Mouse (Mus musculus): ENCODE measurements at regions not wholly inside any gene's neighbourhood (a gene's known extent, or its start where the extent isn't known, plus 50 kb on each side); places are given as distances from the start of the nearest gene placed in this dataset.

DNA sequence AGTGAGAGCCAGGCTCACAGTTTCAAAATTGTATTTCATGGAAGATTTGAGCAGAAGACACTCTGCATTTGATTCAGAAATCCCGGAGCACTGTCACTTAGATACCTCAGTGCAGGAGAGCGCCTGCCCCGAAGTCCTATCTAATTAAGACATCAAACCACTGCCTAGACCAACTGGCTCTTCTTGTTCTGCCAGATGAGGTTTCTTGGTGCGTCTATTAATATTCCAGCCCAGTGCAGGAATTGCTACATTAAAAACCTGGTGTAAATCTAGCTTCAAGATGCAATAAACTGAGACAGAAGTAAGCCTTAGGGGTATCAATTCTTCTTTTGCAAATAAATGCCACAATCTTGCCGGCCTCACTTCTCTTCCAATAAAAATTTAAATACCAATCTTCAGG, 86.3 kb downstream of the Sox4 start:
- Histone ChIP-seq H3K27ac (peak overlapping the region; percentile 76), H3K4me3 (replicated peaks) (no peak overlapping the region), H3K36me3 (peaks cover 77% of the 10 kb centered on the region), H3K9ac (replicated peaks) (no peak overlapping the region), H3K4me1 (replicated peaks) (peaks cover 17% of the 10 kb centered on the region), H3K9me3 (0 out of 2 replicates have a peak, but pooled peaks cover 6% of the 10 kb centered on the region), H3K4me2 (no peak overlapping the region), H3K27me3 (no peaks in the 10 kb centered on the region)
- no peak for ATAC-seq (ENCODE audit: insufficient number of reproducible peaks, insufficient read depth, low FRiP score, low TSS enrichment, low read depth)
- 59% methylated on average over 5 of the region's 5 CpGs for WGBS

DNA sequence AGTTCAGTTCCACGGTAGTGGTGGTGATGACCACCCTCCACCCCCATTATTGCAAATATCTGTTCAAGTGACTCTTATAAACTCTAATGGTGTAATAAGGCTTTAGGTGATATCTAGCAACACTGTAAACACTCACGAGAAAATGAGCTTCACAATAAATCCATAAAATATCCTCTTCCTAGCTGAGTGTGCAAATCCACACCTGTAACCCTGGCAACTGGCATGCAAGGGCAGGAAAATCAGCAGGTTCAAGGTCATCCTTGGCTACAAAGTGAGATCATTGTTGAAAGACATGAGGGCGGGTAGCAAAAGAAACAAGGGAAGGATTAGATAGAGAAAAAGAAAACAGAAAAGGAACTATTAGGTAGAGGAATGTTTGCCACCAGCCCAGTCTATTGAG, 86.8 kb downstream of the Sox4 start:
- H3K4me2 ChIP-seq = no peak overlapping the region
- H3K4me3 ChIP-seq (replicated peaks) = no peak overlapping the region
- peaks cover 17% of the 10 kb centered on the region for H3K4me1 ChIP-seq (replicated peaks)
- no peak overlapping the region for H3K27ac ChIP-seq
- no peak overlapping the region for H3K9ac ChIP-seq (replicated peaks)
- H3K27me3 ChIP-seq = no peaks in the 10 kb centered on the region
- peaks cover 72% of the 10 kb centered on the region for H3K36me3 ChIP-seq
- ATAC-seq (ENCODE audit: insufficient number of reproducible peaks, insufficient read depth, low FRiP score, low TSS enrichment, low read depth) = no peak
- 0 out of 2 replicates have a peak, but pooled peaks cover 6% of the 10 kb centered on the region for H3K9me3 ChIP-seq
- WGBS = 80% methylated on average over 3 of the region's 3 CpGs

DNA sequence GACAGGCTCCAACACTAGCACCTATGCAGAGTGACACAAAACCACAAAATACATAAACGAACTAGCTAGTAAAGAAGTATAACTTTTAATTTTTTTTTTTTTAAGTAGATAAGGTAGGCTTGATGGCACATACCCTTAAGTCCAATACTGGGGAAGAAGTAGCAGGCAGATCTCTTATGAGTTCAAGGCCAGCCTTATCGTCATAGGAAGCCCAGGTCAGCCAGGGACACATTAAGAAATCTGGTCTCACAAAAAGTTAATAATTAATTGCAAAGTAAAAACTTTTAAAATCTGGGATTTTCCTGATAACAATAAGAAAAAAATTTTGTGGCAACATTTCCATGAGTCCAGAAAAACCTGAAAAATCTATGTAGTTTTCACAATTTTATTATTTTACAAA, 92.9 kb downstream of the Sox4 start:
- H3K27me3 ChIP-seq = no peaks in the 10 kb centered on the region
- no peak overlapping the region for H3K27ac ChIP-seq
- peaks cover 27% of the 10 kb centered on the region; the same call in 1 of the 2 replicates for H3K36me3 ChIP-seq
- H3K9me3 ChIP-seq = 0 out of 2 replicates have a peak, but pooled peaks cover 6% of the 10 kb centered on the region
- H3K4me2 ChIP-seq = no peak overlapping the region
- peaks cover 14% of the 10 kb centered on the region for H3K4me1 ChIP-seq (replicated peaks)
- H3K4me3 ChIP-seq (replicated peaks) = no peak overlapping the region
- no peak for ATAC-seq (ENCODE audit: insufficient number of reproducible peaks, insufficient read depth, low FRiP score, low TSS enrichment, low read depth)
- WGBS = 90% methylated on average over 2 of the region's 2 CpGs
- H3K9ac ChIP-seq (replicated peaks) = no peak overlapping the region

DNA sequence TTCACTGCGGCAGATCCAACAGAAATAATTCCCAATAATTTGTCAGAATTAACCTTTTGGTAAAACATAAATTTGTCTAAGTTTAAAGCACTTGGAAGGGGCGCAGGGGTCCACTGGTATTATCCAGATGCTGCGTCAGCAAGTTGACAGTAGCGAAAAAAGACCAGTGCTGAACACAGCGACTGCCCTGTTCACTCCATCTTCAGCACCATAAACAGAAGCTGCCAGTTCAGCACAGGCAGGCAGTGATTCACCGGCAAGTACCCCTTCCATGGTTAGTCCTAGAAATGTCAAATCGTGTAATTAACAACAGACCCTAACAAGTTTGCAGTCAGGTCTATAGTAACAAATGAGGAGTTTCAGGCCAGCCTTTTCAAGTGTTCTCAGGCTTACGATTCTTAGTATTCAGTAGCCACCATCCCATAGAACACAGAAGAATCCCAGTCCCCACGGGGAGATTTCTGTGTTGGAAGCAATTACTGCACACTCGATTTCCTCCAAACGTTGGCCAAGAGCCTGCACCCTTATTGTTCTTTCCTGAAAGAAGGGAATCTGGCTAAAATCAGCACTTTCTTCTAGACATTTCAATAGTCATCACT, 93.6 kb downstream of the Sox4 start:
- no peak overlapping the region for H3K4me3 ChIP-seq (replicated peaks)
- peaks cover 14% of the 10 kb centered on the region for H3K4me1 ChIP-seq (replicated peaks)
- 0 out of 2 replicates have a peak, but pooled peaks cover 6% of the 10 kb centered on the region for H3K9me3 ChIP-seq
- H3K27me3 ChIP-seq = no peaks in the 10 kb centered on the region
- H3K4me2 ChIP-seq = no peak overlapping the region
- 37% methylated on average over 11 of the region's 11 CpGs for WGBS
- peaks cover 22% of the 10 kb centered on the region; the same call in 1 of the 2 replicates for H3K36me3 ChIP-seq
- ATAC-seq (ENCODE audit: insufficient number of reproducible peaks, insufficient read depth, low FRiP score, low TSS enrichment, low read depth) = no peak
- no peak overlapping the region for H3K9ac ChIP-seq (replicated peaks)
- no peak overlapping the region; the same call in 1 of the 2 replicates for H3K27ac ChIP-seq

DNA sequence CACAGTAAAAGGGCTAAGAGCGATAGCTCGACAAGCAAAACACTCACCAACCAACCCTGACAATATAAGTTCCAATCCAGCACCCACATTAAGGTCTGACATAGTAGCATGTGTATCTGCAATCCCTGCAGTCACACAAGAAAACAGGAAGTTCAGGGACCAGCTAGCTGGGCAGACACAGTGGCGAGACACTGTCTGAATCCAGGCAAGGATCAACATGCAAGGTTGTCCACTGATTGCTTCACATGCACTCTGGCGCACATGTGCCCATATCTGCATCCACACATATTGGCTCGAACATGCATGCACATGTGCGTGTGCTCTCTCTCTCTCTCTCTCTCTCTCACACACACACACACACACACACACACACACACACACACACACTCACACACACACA, 95.5 kb downstream of the Sox4 start:
- Histone ChIP-seq H3K4me3 (replicated peaks) (no peak overlapping the region), H3K27me3 (no peaks in the 10 kb centered on the region), H3K4me1 (replicated peaks) (peaks cover 14% of the 10 kb centered on the region), H3K36me3 (peaks cover 9% of the 10 kb centered on the region; the same call in 1 of the 2 replicates), H3K27ac (no peak overlapping the region), H3K9ac (replicated peaks) (no peak overlapping the region), H3K4me2 (no peak overlapping the region), H3K9me3 (0 out of 2 replicates have a peak, but pooled peaks cover 6% of the 10 kb centered on the region)
- no peak for ATAC-seq (ENCODE audit: insufficient number of reproducible peaks, insufficient read depth, low FRiP score, low TSS enrichment, low read depth)
- WGBS = 92% methylated on average over 6 of the region's 6 CpGs

DNA sequence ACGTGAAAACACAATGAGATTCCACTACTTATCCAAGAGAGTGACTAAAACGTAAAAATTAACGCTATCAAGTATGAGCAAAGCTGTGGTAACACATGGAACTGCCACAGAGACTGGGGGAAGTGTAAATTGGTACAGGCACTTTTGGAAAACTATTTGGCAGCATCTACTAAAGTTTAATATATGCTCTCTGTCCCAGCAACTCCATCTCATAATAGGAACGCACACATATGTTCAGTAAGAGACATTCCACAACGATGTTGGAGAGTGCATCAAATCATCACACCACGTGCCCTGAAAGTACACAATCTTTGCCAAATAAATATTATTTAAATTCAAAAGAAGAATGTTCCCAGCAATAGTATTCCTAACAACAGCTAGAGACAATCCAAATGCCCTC, 96.3 kb downstream of the Sox4 start:
- H3K9me3 ChIP-seq = 0 out of 2 replicates have a peak, but pooled peaks cover 4% of the 10 kb centered on the region
- peaks cover 12% of the 10 kb centered on the region; the same call in 1 of the 2 replicates for H3K36me3 ChIP-seq
- H3K27ac ChIP-seq = no peak overlapping the region
- H3K27me3 ChIP-seq = no peaks in the 10 kb centered on the region
- 91% methylated on average over 6 of the region's 6 CpGs for WGBS
- peaks cover 14% of the 10 kb centered on the region for H3K4me1 ChIP-seq (replicated peaks)
- H3K9ac ChIP-seq (replicated peaks) = no peak overlapping the region
- H3K4me3 ChIP-seq (replicated peaks) = no peak overlapping the region
- no peak for ATAC-seq (ENCODE audit: insufficient number of reproducible peaks, insufficient read depth, low FRiP score, low TSS enrichment, low read depth)
- no peak overlapping the region for H3K4me2 ChIP-seq

DNA sequence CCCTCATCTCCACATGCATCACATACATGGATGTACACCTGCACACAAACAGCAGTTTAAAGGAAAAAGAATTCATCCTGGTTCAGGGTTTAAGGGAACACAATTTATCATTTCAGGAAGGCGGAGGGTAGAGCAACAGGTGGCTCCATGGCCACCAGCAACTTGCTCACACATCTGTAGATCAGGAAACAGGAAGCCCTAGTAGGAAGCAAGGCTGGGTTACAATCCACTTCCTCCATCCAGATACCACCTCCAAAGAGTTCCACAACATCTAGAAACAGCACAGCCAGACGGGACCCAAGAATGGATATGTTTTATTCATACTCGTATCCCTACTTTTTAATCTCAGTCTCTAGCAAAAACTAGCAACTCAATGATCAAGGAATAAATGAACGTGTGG, 97.0 kb downstream of the Sox4 start:
- WGBS = 88% methylated on average over 4 of the region's 4 CpGs

DNA sequence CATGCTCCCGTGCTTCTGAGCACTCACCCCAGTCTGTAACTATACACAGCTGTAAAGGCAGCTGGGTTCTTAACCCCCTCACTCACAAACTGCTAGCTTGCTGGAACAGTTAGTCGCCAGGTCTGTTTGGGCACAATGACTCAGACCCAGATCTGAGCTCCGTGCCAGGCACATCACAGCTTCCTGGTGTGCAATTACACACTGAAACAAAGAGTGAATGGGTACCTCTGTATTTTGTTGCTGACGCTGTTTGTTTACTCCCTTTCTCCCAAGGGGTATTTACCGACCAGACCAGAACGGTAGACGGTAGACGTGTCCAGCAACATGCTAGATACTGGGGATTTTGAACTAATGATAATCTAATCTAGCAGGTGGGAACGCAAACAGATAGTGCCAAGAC, 99.3 kb downstream of the Sox4 start:
- H3K27ac ChIP-seq = no peak overlapping the region
- no peak overlapping the region for H3K4me2 ChIP-seq
- 0 out of 2 replicates have a peak, but pooled peaks cover 4% of the 10 kb centered on the region for H3K9me3 ChIP-seq
- peaks cover 6% of the 10 kb centered on the region for H3K4me1 ChIP-seq (replicated peaks)
- H3K4me3 ChIP-seq (replicated peaks) = no peak overlapping the region
- no peak overlapping the region for H3K9ac ChIP-seq (replicated peaks)
- H3K36me3 ChIP-seq = peaks cover 12% of the 10 kb centered on the region; the same call in 1 of the 2 replicates
- WGBS = 88% methylated on average over 9 of the region's 9 CpGs
- no peaks in the 10 kb centered on the region for H3K27me3 ChIP-seq
- ATAC-seq (ENCODE audit: insufficient number of reproducible peaks, insufficient read depth, low FRiP score, low TSS enrichment, low read depth) = no peak

More for the DNA sequence above, 97.0 kb downstream of the Sox4 start:
- Histone ChIP-seq H3K4me1 (replicated peaks) (peaks cover 14% of the 10 kb centered on the region), H3K27me3 (no peaks in the 10 kb centered on the region), H3K9ac (replicated peaks) (no peak overlapping the region), H3K4me3 (replicated peaks) (no peak overlapping the region), H3K9me3 (0 out of 2 replicates have a peak, but pooled peaks cover 4% of the 10 kb centered on the region), H3K4me2 (no peak overlapping the region), H3K36me3 (peaks cover 12% of the 10 kb centered on the region; the same call in 1 of the 2 replicates), H3K27ac (no peak overlapping the region)
- no peak for ATAC-seq (ENCODE audit: insufficient number of reproducible peaks, insufficient read depth, low FRiP score, low TSS enrichment, low read depth)

DNA sequence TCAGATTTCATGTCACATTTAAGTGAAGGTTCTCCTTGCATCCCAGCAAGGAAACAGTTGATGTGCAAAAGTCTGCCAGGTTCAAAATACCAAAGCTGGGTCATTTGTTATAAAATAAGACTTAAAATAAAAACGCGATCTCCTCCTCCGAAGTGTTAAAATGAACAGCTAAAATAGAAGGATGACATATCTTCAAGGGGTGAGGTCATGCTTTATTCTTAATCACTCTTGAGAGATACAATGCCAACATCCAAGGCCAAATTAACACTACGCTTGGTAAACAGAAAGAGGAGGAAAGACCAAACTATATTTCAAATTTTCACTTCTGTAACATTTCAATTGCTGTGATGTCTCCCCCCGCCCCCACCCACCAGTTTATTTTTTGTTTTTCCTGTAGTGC, 105.2 kb downstream of the Sox4 start:
- WGBS = 92% methylated on average over 5 of the region's 5 CpGs
- no peak overlapping the region for H3K9ac ChIP-seq (replicated peaks)
- H3K36me3 ChIP-seq = peaks cover 7% of the 10 kb centered on the region; the same call in 1 of the 2 replicates
- H3K4me2 ChIP-seq = no peak overlapping the region
- no peak overlapping the region for H3K27ac ChIP-seq
- H3K9me3 ChIP-seq = 0 out of 2 replicates have a peak, but pooled peaks cover 4% of the 10 kb centered on the region
- no peak for ATAC-seq (ENCODE audit: insufficient number of reproducible peaks, insufficient read depth, low FRiP score, low TSS enrichment, low read depth)
- H3K4me1 ChIP-seq (replicated peaks) = peaks cover 23% of the 10 kb centered on the region
- H3K27me3 ChIP-seq = no peaks in the 10 kb centered on the region
- no peak overlapping the region for H3K4me3 ChIP-seq (replicated peaks)

DNA sequence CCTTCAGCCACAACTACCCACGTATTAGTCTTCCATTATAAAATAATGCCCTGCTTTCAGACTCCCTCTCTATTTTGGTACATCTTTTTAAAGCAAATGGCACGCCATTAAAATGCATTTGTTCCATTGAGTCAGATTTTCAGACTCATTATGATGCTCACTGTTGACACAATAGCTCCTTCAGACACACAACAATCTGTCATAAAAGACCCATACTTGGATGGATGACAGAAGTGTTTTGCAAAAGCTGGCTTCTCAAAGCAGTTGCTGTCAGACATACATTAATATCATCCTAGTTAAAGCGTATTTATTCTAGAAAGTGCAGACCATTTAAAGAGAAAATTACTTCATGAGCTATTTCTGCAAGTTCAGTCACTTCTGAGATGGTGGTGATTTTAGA, 106.0 kb downstream of the Sox4 start:
- Histone ChIP-seq H3K4me2 (no peak overlapping the region), H3K9me3 (no peaks in the 10 kb centered on the region), H3K4me1 (replicated peaks) (peaks cover 24% of the 10 kb centered on the region), H3K27me3 (no peaks in the 10 kb centered on the region), H3K9ac (replicated peaks) (no peak overlapping the region), H3K4me3 (replicated peaks) (no peak overlapping the region), H3K36me3 (peaks cover 2% of the 10 kb centered on the region; the same call in 1 of the 2 replicates), H3K27ac (no peak overlapping the region)
- ATAC-seq (ENCODE audit: insufficient number of reproducible peaks, insufficient read depth, low FRiP score, low TSS enrichment, low read depth) = no peak
- WGBS = 83% methylated on average over 3 of the region's 3 CpGs

DNA sequence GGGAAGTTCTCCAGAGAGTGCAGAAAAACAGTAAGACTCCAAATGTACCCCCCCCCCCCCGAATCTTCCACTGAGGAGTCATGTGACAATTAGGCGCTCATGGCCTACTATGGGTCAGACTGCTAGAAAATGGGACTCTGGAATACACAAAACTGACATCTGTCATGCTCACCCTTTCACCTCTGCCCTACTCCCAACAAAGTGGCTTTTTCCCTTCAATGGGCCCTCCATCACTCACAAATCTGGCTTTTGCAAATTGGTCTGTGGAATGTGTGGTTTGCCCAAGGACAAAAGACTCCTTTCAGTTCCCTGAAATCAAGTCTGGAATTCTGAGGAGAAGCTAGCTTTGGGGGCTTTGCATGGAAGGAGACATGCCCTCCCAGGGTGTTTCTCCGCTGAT, 109.0 kb downstream of the Sox4 start:
- Histone ChIP-seq H3K36me3 (no peaks in the 10 kb centered on the region; the same call in 1 of the 2 replicates), H3K9me3 (no peaks in the 10 kb centered on the region), H3K4me1 (replicated peaks) (peaks cover 28% of the 10 kb centered on the region), H3K4me2 (no peak overlapping the region), H3K9ac (replicated peaks) (no peak overlapping the region), H3K27ac (peak overlapping the region; percentile 66), H3K27me3 (no peaks in the 10 kb centered on the region), H3K4me3 (replicated peaks) (no peak overlapping the region)
- 76% methylated on average over 3 of the region's 3 CpGs for WGBS
- ATAC-seq (ENCODE audit: insufficient number of reproducible peaks, insufficient read depth, low FRiP score, low TSS enrichment, low read depth) = no peak; the same call in 1 of the 2 replicates

DNA sequence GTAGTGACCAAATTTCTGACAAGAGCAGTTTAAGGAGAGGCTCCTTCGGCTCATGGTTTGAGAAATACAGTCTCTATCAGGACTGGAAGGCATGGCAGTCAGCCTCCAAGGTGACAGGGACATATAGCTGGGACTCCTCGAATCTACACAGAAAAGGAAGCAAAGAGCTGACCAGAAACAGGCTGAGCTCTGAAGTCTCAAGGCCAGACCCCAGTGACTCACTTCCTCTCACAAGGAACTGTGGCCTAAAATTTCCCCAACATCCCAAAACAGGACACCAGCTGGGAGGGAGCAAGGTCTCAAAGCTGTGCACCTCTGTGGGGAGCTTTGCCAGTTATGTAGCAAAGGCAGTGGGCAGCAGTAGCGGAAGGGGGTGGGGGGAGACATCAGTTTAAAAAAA, 110.7 kb downstream of the Sox4 start:
- Histone ChIP-seq H3K36me3 (no peaks in the 10 kb centered on the region), H3K27me3 (no peaks in the 10 kb centered on the region), H3K4me1 (replicated peaks) (peaks cover 42% of the 10 kb centered on the region), H3K9me3 (no peaks in the 10 kb centered on the region), H3K27ac (no peak overlapping the region), H3K9ac (replicated peaks) (no peak overlapping the region), H3K4me3 (replicated peaks) (no peak overlapping the region), H3K4me2 (no peak overlapping the region)
- no peak for ATAC-seq (ENCODE audit: insufficient number of reproducible peaks, insufficient read depth, low FRiP score, low TSS enrichment, low read depth)
- 83% methylated on average over 3 of the region's 3 CpGs for WGBS

All from limb, embryonic 12.5 days (tissue).